Mouse (Mus musculus) lung, adult 10 weeks (tissue): Measurements from ENCODE around the gene Mipol1. TPM values are rescaled to one million over a fixed set of nuclear protein-coding genes. Genes with fewer than 3 reads are reported as not detected.

Experiments
- polyA plus RNA-seq: library from polyadenylated mRNA; stranded (reverse); fragments of 350-450 nt; fragmentation: Illumina TruSeq; extraction: RNeasy Lipid Tissue Mini Kit (QIAGEN cat#74804); gene quantifications from one replicate; pipeline ENCODE4 v1.2.3, GENCODE M21; 2014; ENCODE audit warnings: low read depth, low replicate concordance; ENCODE audit not compliant: insufficient read depth

Mipol1 gene
- 3.1 TPM for polyA plus RNA-seq

GRCm38 (mm10) chr12:57230192-57230706 lies at the start of gene Mipol1, which contains the start of gene Prps1l3:
Gene Mipol1 (plus strand): TSS chr12:57230427.
Gene Prps1l3 (plus strand): TSS chr12:57230412.

GRCm38 (mm10) chr12:57197363-57198026 lies 32.7 kb upstream of the Mipol1 start, which contains the start of gene Slc25a21:
Gene Slc25a21 (minus strand): TSS chr12:57197472.

Other genes with a start within 250 kb of the Mipol1 start
- not detected for gene Slc25a21, start 33.0 kb upstream of the Mipol1 start, polyA plus RNA-seq
- gene Prps1l3, start within 50 bp of the Mipol1 start, polyA plus RNA-seq, result 12.2 TPM